Mouse (Mus musculus) urinary bladder, postnatal 10 days (tissue): ENCODE results near the gene Strn.
"Not testable (repeated sequence)": the region's sequence is repeated elsewhere in the genome, so short reads cannot be mapped to it uniquely, and the experiment has no call there.

Source experiments
- DNase-seq: peaks from one replicate; pipeline ENCODE4 v3.0.0; 2022; ENCODE audit warnings: low spot score

The Strn gene

GRCm38 (mm10) chr17:78710258-78710657 is 26.7 kb downstream of the Strn start:
- DNase-seq: no peak

- no peak for DNase-seq
These were observed 28.6 kb downstream of the Strn start for GRCm38 (mm10) chr17:78708422-78708821.

GRCm38 (mm10) chr17:78702988-78703387 is 34.0 kb downstream of the Strn start:
- DNase-seq: no peak

- no peak for DNase-seq
These were observed 38.0 kb downstream of the Strn start for GRCm38 (mm10) chr17:78698965-78699364.

GRCm38 (mm10) chr17:78697462-78697861 is 39.5 kb downstream of the Strn start:
- DNase-seq: no peak

- DNase-seq: no peak
These were observed 40.1 kb downstream of the Strn start for GRCm38 (mm10) chr17:78696922-78697321.

- DNase-seq: not testable (repeated sequence)
These were observed 47.8 kb downstream of the Strn start for GRCm38 (mm10) chr17:78689231-78689630.

- DNase-seq: no peak
These were observed 49.0 kb downstream of the Strn start for GRCm38 (mm10) chr17:78687971-78688370.

GRCm38 (mm10) chr17:78685004-78685403 is 52.0 kb downstream of the Strn start:
- no peak for DNase-seq

- no peak for DNase-seq
These were observed 54.6 kb downstream of the Strn start for GRCm38 (mm10) chr17:78682351-78682750.

GRCm38 (mm10) chr17:78679503-78679902 is 57.5 kb downstream of the Strn start:
- no peak for DNase-seq

- DNase-seq: no peak
These were observed 60.2 kb downstream of the Strn start for GRCm38 (mm10) chr17:78676813-78677212.

GRCm38 (mm10) chr17:78664962-78665545 is 71.9 kb downstream of the Strn start:
- DNase-seq: no peak

- DNase-seq: no peak
These were observed 82.2 kb downstream of the Strn start for GRCm38 (mm10) chr17:78654841-78655240.

GRCm38 (mm10) chr17:78643853-78644475 is 93.0 kb downstream of the Strn start:
- DNase-seq: no peak

- DNase-seq: no peak
These were observed 94.7 kb downstream of the Strn start for GRCm38 (mm10) chr17:78642259-78642658.

- DNase-seq: no peak
These were observed 96.6 kb downstream of the Strn start for GRCm38 (mm10) chr17:78640387-78640786.

GRCm38 (mm10) chr17:78639099-78639498 is 97.9 kb downstream of the Strn start:
- no peak for DNase-seq

GRCm38 (mm10) chr17:78637140-78637539 is 99.9 kb downstream of the Strn start:
- no peak for DNase-seq

- DNase-seq: no peak
These were observed 101.4 kb downstream of the Strn start for GRCm38 (mm10) chr17:78635616-78636015.

- no peak for DNase-seq
These were observed 112.1 kb downstream of the Strn start for GRCm38 (mm10) chr17:78624941-78625340.

- DNase-seq: no peak
These were observed 115.1 kb downstream of the Strn start for GRCm38 (mm10) chr17:78621863-78622262.

GRCm38 (mm10) chr17:78620740-78621139 is 116.3 kb downstream of the Strn start:
- DNase-seq: no peak

GRCm38 (mm10) chr17:78619981-78620380 is 117.0 kb downstream of the Strn start:
- no peak for DNase-seq
